Mouse (Mus musculus): ENCODE measurements at regions not wholly inside any gene's neighbourhood (a gene's known extent, or its start where the extent isn't known, plus 50 kb on each side); places are given as distances from the start of the nearest gene placed in this dataset.

GRCm38 (mm10) chr3:121902246-121902645 lies 50.1 kb upstream of the Arhgap29 start:
- Histone ChIP-seq H3K27ac (ENCODE audit: insufficient read depth, low read length) (no peak overlapping the region), H3K36me3 (ENCODE audit: control insufficient read depth, insufficient read depth, low read length) (no peaks in the 10 kb centered on the region), H3K4me1 (ENCODE audit: control insufficient read depth, insufficient read depth, insufficient read length) (no peaks in the 10 kb centered on the region), H3K27me3 (ENCODE audit: control insufficient read depth, insufficient read depth, low read length) (no peaks in the 10 kb centered on the region), H3K4me3 (ENCODE audit: extremely low read depth, insufficient read depth, insufficient read length) (no peak overlapping the region)
- DNase-seq (ENCODE audit: low read depth in 1 of 2, low spot score in 2 of 2): no peak
- TF ChIP-seq CTCF (IDR thresholded peaks at IDR 0.05; ENCODE audit: extremely low read depth, insufficient read depth, insufficient read length, insufficient replicate concordance) (no peak), POLR2A (IDR thresholded peaks at IDR 0.05; ENCODE audit: low read depth, low read length) (no peak)
- 94% methylated on average over 15 of the region's 15 CpGs for WGBS

GRCm38 (mm10) chr3:121900429-121900844 lies 51.9 kb upstream of the Arhgap29 start:
- 32% methylated on average over 8 of the region's 8 CpGs for WGBS

GRCm38 (mm10) chr3:121897821-121898574 lies 54.3 kb upstream of the Arhgap29 start:
- no peaks in the 10 kb centered on the region for H3K27me3 ChIP-seq (ENCODE audit: control insufficient read depth, insufficient read depth, low read length)
- no peak overlapping the region for H3K27ac ChIP-seq (ENCODE audit: insufficient read depth, low read length)
- H3K36me3 ChIP-seq (ENCODE audit: control insufficient read depth, insufficient read depth, low read length): no peaks in the 10 kb centered on the region
- no peak for DNase-seq (ENCODE audit: low read depth in 1 of 2, low spot score in 2 of 2)
- H3K4me1 ChIP-seq (ENCODE audit: control insufficient read depth, insufficient read depth, insufficient read length): no peaks in the 10 kb centered on the region
- 90% methylated on average over 14 of the region's 14 CpGs for WGBS
- TF ChIP-seq POLR2A (IDR thresholded peaks at IDR 0.05; ENCODE audit: low read depth, low read length) (no peak), CTCF (IDR thresholded peaks at IDR 0.05; ENCODE audit: extremely low read depth, insufficient read depth, insufficient read length, insufficient replicate concordance) (no peak)
- H3K4me3 ChIP-seq (ENCODE audit: extremely low read depth, insufficient read depth, insufficient read length): no peak overlapping the region

More at GRCm38 (mm10) chr3:121900429-121900844, 51.9 kb upstream of the Arhgap29 start:
- Histone ChIP-seq H3K27ac (ENCODE audit: insufficient read depth, low read length) (no peak overlapping the region), H3K4me1 (ENCODE audit: control insufficient read depth, insufficient read depth, insufficient read length) (no peaks in the 10 kb centered on the region), H3K36me3 (ENCODE audit: control insufficient read depth, insufficient read depth, low read length) (no peaks in the 10 kb centered on the region), H3K4me3 (ENCODE audit: extremely low read depth, insufficient read depth, insufficient read length) (no peak overlapping the region), H3K27me3 (ENCODE audit: control insufficient read depth, insufficient read depth, low read length) (no peaks in the 10 kb centered on the region)
- no peak for DNase-seq (ENCODE audit: low read depth in 1 of 2, low spot score in 2 of 2)
- TF ChIP-seq POLR2A (IDR thresholded peaks at IDR 0.05; ENCODE audit: low read depth, low read length): no peak
- no peak for TF ChIP-seq CTCF (IDR thresholded peaks at IDR 0.05; ENCODE audit: extremely low read depth, insufficient read depth, insufficient read length, insufficient replicate concordance)

DNA sequence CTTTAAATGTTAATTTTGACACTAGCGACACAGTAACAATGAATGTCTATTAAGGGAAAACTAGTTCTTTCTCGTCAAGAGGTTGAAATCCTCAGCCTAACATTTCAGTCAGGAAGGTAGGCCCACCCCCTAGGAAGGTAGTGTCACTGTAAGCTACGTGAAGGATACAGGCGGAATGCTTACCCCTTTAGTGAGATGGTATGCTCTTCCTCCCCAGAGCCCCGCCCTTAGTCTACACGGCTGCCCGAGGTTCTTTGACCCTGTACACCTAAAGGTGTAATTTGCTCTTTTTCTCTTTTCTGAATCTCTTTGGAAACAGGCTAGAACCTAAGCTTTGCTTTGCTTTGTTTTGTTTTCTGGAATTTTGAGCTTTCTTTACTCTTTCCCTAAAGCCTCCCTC lies 58.7 kb upstream of the Arhgap29 start:
- DNase-seq (ENCODE audit: low read depth in 1 of 2, low spot score in 2 of 2): no peak
- Histone ChIP-seq H3K27ac (ENCODE audit: insufficient read depth, low read length) (no peak overlapping the region), H3K4me1 (ENCODE audit: control insufficient read depth, insufficient read depth, insufficient read length) (no peaks in the 10 kb centered on the region), H3K27me3 (ENCODE audit: control insufficient read depth, insufficient read depth, low read length) (no peaks in the 10 kb centered on the region), H3K36me3 (ENCODE audit: control insufficient read depth, insufficient read depth, low read length) (no peaks in the 10 kb centered on the region), H3K4me3 (ENCODE audit: extremely low read depth, insufficient read depth, insufficient read length) (no peak overlapping the region)
- TF ChIP-seq POLR2A (IDR thresholded peaks at IDR 0.05; ENCODE audit: low read depth, low read length) (no peak), CTCF (IDR thresholded peaks at IDR 0.05; ENCODE audit: extremely low read depth, insufficient read depth, insufficient read length, insufficient replicate concordance) (no peak)
- WGBS: 82% methylated on average over 7 of the region's 7 CpGs

- Histone ChIP-seq H3K36me3 (ENCODE audit: control insufficient read depth, insufficient read depth, low read length) (no peaks in the 10 kb centered on the region), H3K27me3 (ENCODE audit: control insufficient read depth, insufficient read depth, low read length) (no peaks in the 10 kb centered on the region), H3K27ac (ENCODE audit: insufficient read depth, low read length) (no peak overlapping the region), H3K4me1 (ENCODE audit: control insufficient read depth, insufficient read depth, insufficient read length) (no peaks in the 10 kb centered on the region), H3K4me3 (ENCODE audit: extremely low read depth, insufficient read depth, insufficient read length) (no peak overlapping the region)
- DNase-seq (ENCODE audit: low read depth in 1 of 2, low spot score in 2 of 2): no peak
- TF ChIP-seq POLR2A (IDR thresholded peaks at IDR 0.05; ENCODE audit: low read depth, low read length): no peak
- no peak for TF ChIP-seq CTCF (IDR thresholded peaks at IDR 0.05; ENCODE audit: extremely low read depth, insufficient read depth, insufficient read length, insufficient replicate concordance)
- WGBS: 86% methylated on average over 3 of the region's 3 CpGs
These were observed 59.7 kb upstream of the Arhgap29 start for GRCm38 (mm10) chr3:121892675-121893074.

GRCm38 (mm10) chr3:121891338-121891737 lies 61.0 kb upstream of the Arhgap29 start:
- Histone ChIP-seq H3K27ac (ENCODE audit: insufficient read depth, low read length) (no peak overlapping the region), H3K4me3 (ENCODE audit: extremely low read depth, insufficient read depth, insufficient read length) (no peak overlapping the region), H3K36me3 (ENCODE audit: control insufficient read depth, insufficient read depth, low read length) (no peaks in the 10 kb centered on the region), H3K4me1 (ENCODE audit: control insufficient read depth, insufficient read depth, insufficient read length) (no peaks in the 10 kb centered on the region), H3K27me3 (ENCODE audit: control insufficient read depth, insufficient read depth, low read length) (no peaks in the 10 kb centered on the region)
- 75% methylated on average over 9 of the region's 9 CpGs for WGBS
- no peak for DNase-seq (ENCODE audit: low read depth in 1 of 2, low spot score in 2 of 2)
- TF ChIP-seq CTCF (IDR thresholded peaks at IDR 0.05; ENCODE audit: extremely low read depth, insufficient read depth, insufficient read length, insufficient replicate concordance): no peak
- TF ChIP-seq POLR2A (IDR thresholded peaks at IDR 0.05; ENCODE audit: low read depth, low read length): no peak

DNA sequence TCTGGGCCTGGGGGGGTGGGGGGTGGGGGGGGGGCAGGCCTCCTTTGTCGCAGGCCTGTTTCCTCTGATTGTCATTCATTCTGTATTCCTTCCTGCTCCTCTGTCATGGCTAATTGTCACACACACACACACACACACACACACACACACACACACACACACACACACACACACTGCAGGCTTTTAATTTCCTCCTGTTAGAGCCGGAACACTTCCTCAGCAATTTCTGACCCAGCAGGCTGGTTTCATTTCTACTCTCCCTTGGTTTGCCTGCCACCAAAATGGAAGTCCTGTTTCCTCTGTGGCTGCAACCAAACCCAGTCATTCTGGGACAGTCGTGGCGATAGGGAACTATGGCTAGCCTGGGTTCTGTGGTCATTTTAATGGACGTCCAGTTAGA lies 61.8 kb upstream of the Arhgap29 start:
- Histone ChIP-seq H3K27me3 (ENCODE audit: control insufficient read depth, insufficient read depth, low read length) (no peaks in the 10 kb centered on the region), H3K4me1 (ENCODE audit: control insufficient read depth, insufficient read depth, insufficient read length) (no peaks in the 10 kb centered on the region), H3K36me3 (ENCODE audit: control insufficient read depth, insufficient read depth, low read length) (no peaks in the 10 kb centered on the region), H3K4me3 (ENCODE audit: extremely low read depth, insufficient read depth, insufficient read length) (no peak overlapping the region), H3K27ac (ENCODE audit: insufficient read depth, low read length) (peak overlapping the region; percentile 48; the same call in 1 of the 2 replicates)
- WGBS: 5% methylated on average over 5 of the region's 5 CpGs
- TF ChIP-seq POLR2A (IDR thresholded peaks at IDR 0.05; ENCODE audit: low read depth, low read length) (no peak), CTCF (IDR thresholded peaks at IDR 0.05; ENCODE audit: extremely low read depth, insufficient read depth, insufficient read length, insufficient replicate concordance) (no peak)
- DNase-seq (ENCODE audit: low read depth in 1 of 2, low spot score in 2 of 2): no peak
